Mouse (Mus musculus) spleen, adult 2 months (tissue): Measurements from ENCODE around the gene Extl1.

Experiments used
- CTCF ChIP-seq: fragments of 200-500 bp; IDR thresholded peaks from 2 replicates; pipeline ENCODE4 v1.5.1; 2011; ENCODE audit warnings: mild to moderate bottlenecking, inconsistent platforms; ENCODE audit not compliant: insufficient read depth, insufficient read length, insufficient replicate concordance; ENCODE audit errors: extremely low read depth
- POLR2A ChIP-seq: fragments of 200-500 bp; IDR thresholded peaks from 2 replicates; pipeline ENCODE4 v1.6.1; 2011; ENCODE audit warnings: low read depth, low read length, inconsistent platforms

GRCm38 (mm10) chr4:134307367-134308072 lies 76.1 kb downstream of the Extl1 start:
- TF ChIP-seq POLR2A (no peak), CTCF (peak; percentile 17; the same call in 1 of the 2 replicates)
